Mouse (Mus musculus) stomach, embryonic 16.5 days (tissue): Measurements from ENCODE around the gene Tbxas1. TPM values are rescaled to one million over a fixed set of nuclear protein-coding genes. Genes with fewer than 3 reads are reported as not detected.
A peak's percentile ranks its signal among the peaks of the same experiment; 100 is the strongest.

Source experiments
- ATAC-seq: fragments of 200-750 bp; cut with Nextera tagmentation; 2 replicates; pipeline ENCODE4 v1.8.0; 2017; ENCODE audit warnings: moderate number of reproducible peaks, moderate TSS enrichment; ENCODE audit not compliant: insufficient read depth, low FRiP score
- H3K27ac ChIP-seq: fragments of 300-500 bp; sonication (generic); 2 replicates; pipeline ENCODE4 v1.5.1; 2014; ENCODE audit warnings: low read length
- H3K27me3 ChIP-seq: fragments of 300-500 bp; sonication (generic); 2 replicates; pipeline ENCODE4 v1.6.1; 2014; ENCODE audit warnings: low read length, control low read depth, mixed read lengths; ENCODE audit not compliant: control insufficient read depth, insufficient read depth
- H3K36me3 ChIP-seq: fragments of 300-500 bp; sonication (generic); 2 replicates; pipeline ENCODE4 v1.6.1; 2014; ENCODE audit warnings: low read length; ENCODE audit not compliant: control insufficient read depth, insufficient read depth
- H3K4me1 ChIP-seq: fragments of 300-500 bp; sonication (generic); 2 replicates; pipeline ENCODE4 v1.6.1; 2014; ENCODE audit warnings: low read length, control low read depth, mixed read lengths; ENCODE audit not compliant: control insufficient read depth, insufficient read depth
- H3K4me2 ChIP-seq: fragments of 300-500 bp; sonication (generic); 2 replicates; pipeline ENCODE4 v1.6.1; 2014; ENCODE audit warnings: low read depth, low read length, mixed read lengths
- H3K4me3 ChIP-seq: fragments of 300-500 bp; sonication (generic); replicated peaks from 2 replicates; pipeline ENCODE4 v1.5.1; 2014; ENCODE audit warnings: mild to moderate bottlenecking, low read length
- H3K9ac ChIP-seq: fragments of 300-500 bp; sonication (generic); 2 replicates; pipeline ENCODE4 v1.6.1; 2014; ENCODE audit warnings: low read length
- H3K9me3 ChIP-seq: fragments of 300-500 bp; sonication (generic); replicated peaks from 2 replicates; pipeline ENCODE4 v1.6.1; 2016; ENCODE audit warnings: low read length, control low read depth; ENCODE audit not compliant: control insufficient read depth
- WGBS: fragments of 180-500 bp; shearing (Covaris S2); extraction: QIAGEN DNeasy Blood & Tissue Kit; methylation state at CpG from one replicate; pipeline ENCODE4 v1.1.7; 2014; 5-methylcytosine and 5-hydroxymethylcytosine counted together
- polyA plus RNA-seq: library from polyadenylated mRNA; unstranded; fragments of >200 nt; fragmentation: Nextera tagmentation; extraction: Ambion mirVana; gene quantifications from 2 replicates; pipeline ENCODE4 v1.2.1, GENCODE M21; 2015

The Tbxas1 gene
- polyA plus RNA-seq, 1 experiment from 2014 or later, result 4.4 TPM

GRCm38 (mm10) chr6:38900073-38900472, 24.9 kb downstream of the Tbxas1 start:
- Histone ChIP-seq H3K27ac (no peak overlapping the region), H3K27me3 (no peaks in the 10 kb centered on the region), H3K4me2 (no peak overlapping the region), H3K4me3 (no peak overlapping the region), H3K9me3 (no peaks in the 10 kb centered on the region), H3K4me1 (peaks cover 11% of the 10 kb centered on the region), H3K36me3 (no peaks in the 10 kb centered on the region), H3K9ac (no peak overlapping the region)
- WGBS, result 81% methylated on average over 4 of the region's 4 CpGs
- 0 out of 2 replicates have a peak, but pooled peaks have one; percentile 30 for ATAC-seq

GRCm38 (mm10) chr6:38900479-38901126, 25.4 kb downstream of the Tbxas1 start:
- no peak overlapping the region for H3K4me2 ChIP-seq
- H3K4me3 ChIP-seq, result no peak overlapping the region
- H3K27ac ChIP-seq, result no peak overlapping the region
- H3K9me3 ChIP-seq, result no peaks in the 10 kb centered on the region
- 84% methylated on average over 4 of the region's 4 CpGs for WGBS
- H3K4me1 ChIP-seq, result peaks cover 11% of the 10 kb centered on the region
- H3K9ac ChIP-seq, result no peak overlapping the region
- H3K27me3 ChIP-seq, result no peaks in the 10 kb centered on the region
- ATAC-seq, result no peak; the same call in 1 of the 2 replicates
- H3K36me3 ChIP-seq, result no peaks in the 10 kb centered on the region

GRCm38 (mm10) chr6:38901152-38901551, 25.9 kb downstream of the Tbxas1 start:
- no peak overlapping the region for H3K27ac ChIP-seq

DNA sequence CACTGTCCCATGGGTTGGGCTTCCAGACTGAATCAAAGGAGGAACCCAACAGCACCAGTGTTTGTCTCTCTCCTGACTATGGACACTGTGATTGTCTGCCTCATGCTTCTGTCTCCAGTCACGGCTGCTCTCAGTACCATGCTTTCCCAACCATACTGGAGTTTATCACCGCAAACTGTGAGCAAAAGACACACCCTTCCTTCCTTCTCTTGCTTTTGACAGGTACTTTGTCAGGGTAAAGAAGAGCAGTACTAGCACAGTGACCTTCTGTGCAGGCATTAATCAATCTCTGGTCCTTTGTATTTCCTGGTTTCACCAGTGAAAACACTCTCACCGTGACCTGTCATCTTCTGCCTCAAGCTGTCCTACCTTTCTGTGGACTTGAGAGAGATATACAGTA, 26.4 kb downstream of the Tbxas1 start:
- H3K4me3 ChIP-seq, result no peak overlapping the region
- H3K27ac ChIP-seq, result no peak overlapping the region
- no peaks in the 10 kb centered on the region for H3K27me3 ChIP-seq
- WGBS, result 37% methylated on average over 3 of the region's 3 CpGs
- H3K4me2 ChIP-seq, result no peak overlapping the region
- peaks cover 11% of the 10 kb centered on the region for H3K4me1 ChIP-seq
- no peak overlapping the region for H3K9ac ChIP-seq
- H3K36me3 ChIP-seq, result no peaks in the 10 kb centered on the region
- peak; percentile 24; the same call in 1 of the 2 replicates for ATAC-seq
- no peaks in the 10 kb centered on the region for H3K9me3 ChIP-seq

More at GRCm38 (mm10) chr6:38901152-38901551, 25.9 kb downstream of the Tbxas1 start:
- H3K4me1 ChIP-seq, result peaks cover 11% of the 10 kb centered on the region
- no peaks in the 10 kb centered on the region for H3K9me3 ChIP-seq
- H3K9ac ChIP-seq, result no peak overlapping the region
- no peaks in the 10 kb centered on the region for H3K27me3 ChIP-seq
- ATAC-seq, result no peak
- no peak overlapping the region for H3K4me3 ChIP-seq
- H3K36me3 ChIP-seq, result no peaks in the 10 kb centered on the region
- WGBS, result 80% methylated on average over 4 of the region's 4 CpGs
- no peak overlapping the region for H3K4me2 ChIP-seq

DNA sequence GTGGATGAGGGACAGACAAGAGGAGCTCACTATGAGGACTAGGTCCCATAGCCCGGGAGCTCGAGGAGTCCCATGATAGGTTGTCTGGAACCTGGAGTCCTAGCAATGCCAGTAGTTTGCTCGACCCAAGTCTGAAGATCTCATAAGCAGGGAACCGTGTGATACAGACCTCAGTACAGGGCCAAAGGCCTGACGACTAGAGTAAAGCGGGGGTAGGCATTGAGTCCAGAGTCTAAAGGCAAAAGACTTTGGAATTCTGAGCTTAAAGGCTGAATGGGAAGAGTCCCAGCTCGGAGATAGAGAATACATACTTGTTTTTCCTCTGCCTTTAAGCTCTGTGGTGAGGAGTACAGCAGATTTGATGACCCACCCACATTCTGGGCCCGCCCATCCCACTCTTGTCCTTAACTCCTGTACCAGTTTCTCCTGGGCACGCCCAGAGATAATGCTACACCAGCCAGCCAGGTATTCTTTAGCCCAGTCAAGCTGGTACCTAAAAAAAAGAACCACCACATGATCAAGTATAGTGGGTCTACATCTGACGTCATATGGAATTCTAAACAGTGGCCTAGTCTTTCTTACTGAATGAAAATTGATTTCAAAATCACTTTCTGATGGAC, 27.7 kb downstream of the Tbxas1 start:
- Histone ChIP-seq H3K4me3 (no peak overlapping the region), H3K9me3 (no peaks in the 10 kb centered on the region), H3K27ac (peak overlapping the region; percentile 4; the same call in 1 of the 2 replicates), H3K9ac (no peak overlapping the region), H3K4me2 (no peak overlapping the region), H3K36me3 (no peaks in the 10 kb centered on the region), H3K27me3 (no peaks in the 10 kb centered on the region), H3K4me1 (peaks cover 8% of the 10 kb centered on the region)
- no peak for ATAC-seq
- 81% methylated on average over 10 of the region's 10 CpGs for WGBS

DNA sequence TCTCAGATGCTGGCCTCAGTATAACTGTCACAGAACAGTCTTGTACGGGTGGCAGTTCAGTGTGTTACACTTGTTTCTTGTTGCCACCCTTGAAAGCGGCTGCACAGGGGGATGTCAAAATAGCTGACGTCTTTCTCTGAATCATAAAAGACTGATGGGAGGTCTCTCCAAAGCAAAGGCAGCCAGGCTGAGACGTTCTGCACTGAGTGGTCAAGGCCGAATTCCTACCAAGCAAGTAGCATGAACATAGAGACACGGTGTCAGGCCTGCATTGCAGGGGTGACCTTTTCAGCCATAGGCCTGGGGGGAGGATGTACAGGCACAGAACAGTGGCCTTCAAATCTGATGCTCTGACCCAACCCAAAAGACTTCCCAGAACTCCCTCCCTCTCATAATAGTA, 30.8 kb downstream of the Tbxas1 start:
- no peak overlapping the region for H3K4me2 ChIP-seq
- peaks cover 8% of the 10 kb centered on the region for H3K4me1 ChIP-seq
- H3K27me3 ChIP-seq, result no peaks in the 10 kb centered on the region
- 86% methylated on average over 6 of the region's 6 CpGs for WGBS
- no peak overlapping the region for H3K27ac ChIP-seq
- no peak overlapping the region for H3K4me3 ChIP-seq
- no peak overlapping the region for H3K9ac ChIP-seq
- H3K36me3 ChIP-seq, result no peaks in the 10 kb centered on the region
- H3K9me3 ChIP-seq, result no peaks in the 10 kb centered on the region
- ATAC-seq, result no peak

DNA sequence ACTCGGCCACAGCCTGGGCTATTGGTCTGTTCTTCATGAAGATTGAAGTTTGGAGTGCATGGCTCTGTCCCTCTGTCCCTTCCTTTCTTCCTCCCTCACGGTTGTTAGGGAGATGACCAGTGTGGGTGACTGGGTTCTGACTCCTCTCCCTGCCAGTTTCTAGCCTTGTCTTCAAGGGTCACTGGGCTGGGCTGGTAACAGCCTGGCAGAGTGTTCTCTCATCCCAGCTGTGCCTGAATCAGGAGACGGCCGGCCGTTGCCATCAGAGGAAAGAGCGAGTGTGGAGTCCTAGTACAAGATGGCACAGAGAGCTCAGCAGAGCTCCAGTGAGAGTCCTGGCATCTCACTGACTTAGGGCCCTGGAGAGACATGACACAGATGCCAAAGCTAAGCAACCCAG, 33.2 kb downstream of the Tbxas1 start:
- Histone ChIP-seq H3K27ac (no peak overlapping the region), H3K4me1 (peaks cover 6% of the 10 kb centered on the region; the same call in 1 of the 2 replicates), H3K4me3 (no peak overlapping the region), H3K9me3 (no peaks in the 10 kb centered on the region), H3K27me3 (no peaks in the 10 kb centered on the region), H3K36me3 (no peaks in the 10 kb centered on the region), H3K9ac (no peak overlapping the region), H3K4me2 (no peak overlapping the region)
- WGBS, result 84% methylated on average over 6 of the region's 6 CpGs
- no peak for ATAC-seq

DNA sequence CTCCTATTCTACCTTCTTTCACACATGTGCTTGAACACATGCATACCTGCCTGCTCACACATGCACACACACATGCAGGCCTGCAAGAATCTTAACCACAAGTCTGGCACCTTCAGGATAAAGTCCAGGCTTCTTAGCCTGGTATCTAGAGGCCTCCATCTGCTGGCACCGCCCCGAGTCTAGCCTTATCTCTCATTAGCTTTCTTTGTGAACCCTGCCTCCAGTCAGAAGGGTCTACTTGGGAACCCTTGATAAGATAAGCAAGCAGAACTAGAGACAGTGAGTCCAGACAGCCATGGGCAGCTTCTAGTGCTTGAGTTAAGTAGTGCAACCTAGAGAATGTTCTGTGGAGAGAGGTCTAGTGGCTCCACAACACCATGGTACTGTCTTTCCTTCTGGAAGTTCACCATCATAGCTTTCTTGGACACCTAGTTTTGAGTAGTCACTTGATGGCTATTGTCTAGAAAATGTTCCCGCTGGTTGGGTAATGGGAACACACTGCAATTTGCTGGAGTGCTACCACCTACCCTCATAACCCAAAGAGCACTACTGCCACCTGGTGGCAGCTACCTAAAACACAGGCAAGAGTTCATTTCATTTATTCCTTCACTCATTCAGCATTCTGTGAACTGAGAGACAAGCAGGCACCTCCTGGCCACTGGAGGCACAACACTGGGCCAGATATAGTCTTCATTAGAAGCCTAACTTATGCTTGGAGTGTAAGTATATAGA, 35.8 kb downstream of the Tbxas1 start:
- Histone ChIP-seq H3K4me3 (no peak overlapping the region), H3K27ac (peak overlapping the region; percentile 31; the same call in 1 of the 2 replicates), H3K9me3 (no peaks in the 10 kb centered on the region), H3K4me1 (peaks cover 7% of the 10 kb centered on the region; the same call in 1 of the 2 replicates), H3K9ac (no peak overlapping the region), H3K36me3 (no peaks in the 10 kb centered on the region), H3K4me2 (no peak overlapping the region), H3K27me3 (no peaks in the 10 kb centered on the region)
- 58% methylated on average over 3 of the region's 3 CpGs for WGBS
- ATAC-seq, result peak; percentile 78

DNA sequence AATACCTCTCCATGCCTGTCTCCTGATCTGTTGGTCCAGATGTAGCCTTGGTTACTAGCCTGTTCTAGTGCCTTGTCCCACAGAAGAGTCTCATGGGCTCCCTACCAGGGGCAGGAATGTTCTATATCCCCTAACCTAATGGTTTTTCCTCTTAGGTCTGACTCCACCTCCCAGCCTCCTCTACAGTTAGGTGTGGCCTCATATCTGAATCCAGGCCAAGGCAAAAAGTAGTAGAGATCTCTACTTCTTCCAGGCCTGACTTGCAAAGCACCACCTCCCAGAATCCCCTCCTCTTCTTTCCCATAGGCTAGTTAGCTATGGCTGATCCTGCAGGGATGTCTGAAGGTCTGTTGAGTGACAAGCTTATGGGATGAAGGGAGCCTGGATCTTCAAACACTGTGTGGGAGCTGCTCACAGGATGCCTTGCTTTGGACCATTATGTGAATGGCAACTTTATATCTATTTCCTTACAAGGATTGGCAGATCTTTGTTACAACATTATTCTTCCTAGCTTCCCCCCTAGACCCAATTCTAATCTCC, 37.0 kb downstream of the Tbxas1 start:
- H3K9me3 ChIP-seq, result no peaks in the 10 kb centered on the region
- no peak overlapping the region for H3K9ac ChIP-seq
- no peak overlapping the region for H3K4me2 ChIP-seq
- no peaks in the 10 kb centered on the region for H3K27me3 ChIP-seq
- no peaks in the 10 kb centered on the region for H3K36me3 ChIP-seq
- H3K4me3 ChIP-seq, result no peak overlapping the region
- peaks cover 10% of the 10 kb centered on the region; the same call in 1 of the 2 replicates for H3K4me1 ChIP-seq
- H3K27ac ChIP-seq, result no peak overlapping the region
- 0 out of 2 replicates have a peak, but pooled peaks have one; percentile 11 for ATAC-seq
